Mouse (Mus musculus): ENCODE results near the gene Gdf9.

Gene Gdf9

DNA sequence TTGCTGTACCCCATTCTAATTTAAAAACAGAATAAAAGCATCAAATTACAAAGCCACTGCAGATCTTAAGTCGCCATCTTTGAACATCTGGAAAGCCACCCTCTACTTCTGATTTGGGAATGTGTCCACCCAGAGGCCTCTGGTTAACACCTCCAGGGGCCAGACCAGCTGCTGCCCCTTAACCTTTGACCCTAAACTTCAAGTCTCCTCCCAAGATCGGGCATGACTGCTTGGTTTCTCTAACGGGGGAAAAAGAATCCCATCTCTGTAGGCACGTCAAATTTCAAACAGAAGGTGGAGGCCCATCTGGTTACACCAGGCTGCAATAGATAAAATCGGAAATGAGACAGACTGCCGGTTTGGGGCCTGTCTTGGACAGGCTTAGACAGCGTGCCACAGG is 47.0 kb downstream of the Gdf9 start:
- in situ Hi-C loops (cut with MboI, MseI): no loop called here

DNA sequence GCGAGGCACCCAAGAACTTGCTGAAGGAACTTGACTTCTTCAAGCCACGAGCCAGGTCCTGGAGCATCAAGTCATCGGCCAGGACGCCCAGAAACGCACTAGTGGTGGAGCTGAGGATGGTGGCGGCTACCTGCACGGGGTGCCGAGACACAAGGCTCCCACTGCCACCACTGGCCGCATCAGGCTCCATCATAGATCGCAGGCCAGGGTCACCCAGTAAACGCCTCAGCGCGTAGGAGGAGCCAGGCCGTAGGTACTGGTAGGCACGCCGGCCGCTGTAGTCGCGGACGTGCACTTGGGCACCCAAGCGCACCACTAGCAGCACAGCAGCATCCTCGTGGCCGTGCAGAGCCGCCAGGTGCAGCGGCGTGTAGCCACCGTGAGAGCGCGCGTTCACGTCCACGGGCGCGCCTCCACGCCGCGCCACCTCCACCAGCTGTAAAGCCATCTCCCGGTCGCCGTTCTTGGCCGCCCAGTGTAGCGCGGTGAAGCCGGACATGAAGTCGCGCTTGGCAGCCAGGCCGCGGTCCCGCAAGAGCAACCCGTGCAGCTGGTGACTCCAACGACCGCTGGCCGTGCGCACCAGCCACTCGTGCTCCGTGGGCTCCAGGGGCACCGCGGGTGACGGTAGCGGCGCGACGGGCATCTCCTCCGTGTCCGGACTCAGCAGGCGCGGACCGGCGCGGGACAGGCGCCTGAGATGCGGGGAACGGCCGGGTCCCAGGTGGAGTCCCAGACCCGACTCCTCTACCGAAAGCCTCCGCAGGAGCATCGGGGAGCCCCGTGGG is 47.8 kb downstream of the Gdf9 start:
- in situ Hi-C loops (cut with MboI, MseI): no loop called here

DNA sequence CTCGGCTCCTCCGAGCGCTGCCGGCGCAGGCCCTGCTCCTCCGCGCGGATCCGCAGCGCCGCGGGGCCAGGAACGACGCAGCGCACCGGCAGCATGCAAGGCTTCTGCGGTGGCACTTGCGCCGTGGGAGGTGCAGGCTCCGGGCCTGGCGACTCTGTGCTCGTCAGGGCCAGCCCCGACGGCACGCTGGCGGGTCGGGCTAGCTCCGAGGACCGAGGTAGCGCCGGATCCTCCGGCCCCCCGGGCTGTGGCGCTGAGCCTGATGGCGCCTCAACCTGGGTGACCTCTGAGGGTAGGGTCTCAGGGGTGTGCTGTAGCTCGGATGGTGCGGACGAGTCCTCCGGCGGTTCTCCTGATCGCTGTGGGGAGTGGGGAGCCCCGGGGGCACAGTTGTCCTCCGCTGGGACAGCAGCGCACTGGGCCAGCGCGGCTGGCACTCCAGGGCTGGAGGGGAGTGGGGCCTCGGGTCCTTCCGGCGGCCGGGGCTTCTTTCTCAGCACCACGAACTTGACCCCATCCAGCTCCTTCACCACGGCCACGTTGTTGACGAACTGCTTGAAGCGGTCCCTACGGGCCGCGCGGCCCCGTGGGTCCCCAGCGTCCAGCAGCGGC is 48.5 kb downstream of the Gdf9 start:
- in situ Hi-C loops (cut with MboI, MseI): no loop called here

DNA sequence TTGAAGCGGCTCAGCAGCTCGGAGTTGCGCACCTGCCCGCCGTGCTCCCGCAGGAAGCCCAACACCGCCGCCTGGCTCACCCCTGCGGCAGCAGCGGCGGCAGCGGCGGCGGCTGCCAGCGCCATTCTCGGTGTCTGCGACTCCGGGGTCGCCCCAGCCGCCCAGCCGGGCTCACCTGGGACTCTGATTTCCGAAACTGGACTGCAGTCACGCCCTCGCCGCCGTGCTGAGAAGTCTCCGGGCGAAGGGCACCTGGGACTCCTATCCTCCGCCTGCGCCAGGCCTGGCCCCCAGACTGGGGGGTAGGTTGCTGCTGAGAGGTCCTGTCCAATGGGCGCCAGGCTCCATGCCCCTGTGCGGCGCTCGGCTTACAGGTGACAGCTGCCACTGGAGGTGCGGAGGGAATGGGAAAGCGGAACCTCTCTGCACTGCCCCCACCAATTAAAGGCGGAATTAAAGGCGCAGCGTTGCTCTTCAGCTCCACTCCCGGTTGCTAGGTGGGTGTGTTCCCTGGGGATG is 49.0 kb downstream of the Gdf9 start, which contains the start of the genes Gm9945 and Sowaha:
Gene Gm9945, plus strand, starts transcription at position 384 of the 519 bp plus-strand sequence.
Gene Sowaha, minus strand, starts transcription at position 492 of the 519 bp plus-strand sequence.
- in situ Hi-C loops (cut with MboI, MseI): no loop called here

DNA sequence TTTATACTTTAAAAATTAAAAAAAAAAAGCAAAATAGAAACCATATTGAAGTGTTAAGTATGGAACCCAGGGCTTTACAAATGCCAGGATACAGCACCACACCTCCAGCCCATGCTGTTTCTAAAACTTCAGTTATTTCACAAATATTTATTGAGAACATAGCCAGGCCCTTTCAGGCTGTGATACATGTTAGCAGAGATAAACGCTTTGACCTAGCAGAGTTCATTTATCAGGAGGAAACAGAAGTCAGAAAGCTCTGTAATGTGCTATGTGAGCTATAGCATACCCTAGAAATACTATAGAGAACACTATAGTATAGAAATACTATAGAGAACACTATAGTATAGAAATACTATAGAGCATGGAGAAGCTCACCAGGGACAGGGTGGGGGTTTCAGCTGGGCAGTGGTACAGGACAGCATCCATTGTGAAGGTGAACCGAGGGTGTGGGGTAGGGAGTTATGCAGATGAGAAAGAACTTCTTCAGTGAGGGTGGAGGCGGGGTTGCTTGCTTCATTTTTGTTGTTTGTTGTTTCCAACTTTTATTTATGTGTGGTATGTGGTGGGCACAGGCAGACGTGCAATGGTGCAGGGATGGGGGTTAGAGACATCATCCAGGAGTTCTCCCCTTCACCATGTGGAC is 50.4 kb downstream of the Gdf9 start:
- in situ Hi-C loops (cut with MboI, MseI): no loop called here

DNA sequence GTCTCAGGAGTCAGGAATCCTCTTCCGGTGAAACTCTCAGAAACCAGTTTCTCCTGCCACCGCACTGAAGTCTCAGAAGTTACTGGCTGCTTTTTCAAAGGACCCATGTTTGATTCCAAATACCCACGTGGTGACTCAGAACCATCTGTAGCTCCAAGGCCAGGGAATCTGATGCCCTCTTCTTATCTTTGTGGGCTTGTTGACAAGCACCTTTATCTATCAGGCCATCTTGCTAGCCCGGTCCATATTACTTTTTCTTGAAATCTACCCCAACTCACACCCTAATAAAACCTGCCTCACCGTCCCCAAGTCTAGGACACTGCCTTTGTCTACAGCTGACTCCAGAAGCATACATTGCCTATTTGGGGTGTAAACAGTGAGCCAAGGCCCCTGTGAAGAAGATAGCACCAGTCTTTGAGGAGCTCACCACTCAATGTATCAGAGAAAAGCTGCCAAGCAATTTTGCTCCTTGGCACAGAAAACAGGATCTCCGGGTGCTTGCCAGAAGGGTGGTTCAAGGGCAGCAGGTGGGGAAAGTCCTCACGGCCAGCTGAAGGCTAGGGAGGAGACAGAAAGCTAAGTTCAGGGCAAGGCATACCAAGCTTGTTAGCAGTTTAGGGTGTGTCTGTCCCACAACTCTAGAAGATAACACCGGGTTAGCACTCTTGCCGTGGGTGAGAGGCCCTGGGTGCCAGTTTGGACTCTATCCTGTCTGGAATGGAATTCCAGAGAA is 52.5 kb downstream of the Gdf9 start:
- in situ Hi-C loops (cut with MboI, MseI): no loop called here

DNA sequence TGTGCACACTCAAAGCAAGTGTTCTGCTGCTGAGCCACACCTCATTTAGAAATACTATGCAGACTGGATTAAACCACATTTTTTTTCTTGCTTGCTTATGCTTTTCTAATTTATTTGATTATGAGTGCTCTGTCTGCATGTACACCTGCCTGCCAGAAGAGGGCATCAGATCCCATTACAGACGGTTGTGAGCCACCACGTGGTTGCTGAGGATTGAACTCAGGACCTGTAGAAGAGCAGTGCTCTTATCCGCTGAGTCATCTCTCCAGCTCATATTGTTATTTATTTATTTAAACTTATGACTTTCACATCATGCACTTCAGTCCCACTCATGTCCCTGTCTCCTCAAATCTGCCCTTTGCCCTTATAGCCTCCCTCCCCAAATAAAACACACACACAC is 54.9 kb downstream of the Gdf9 start:
- in situ Hi-C loops (cut with MboI, MseI): no loop called here

DNA sequence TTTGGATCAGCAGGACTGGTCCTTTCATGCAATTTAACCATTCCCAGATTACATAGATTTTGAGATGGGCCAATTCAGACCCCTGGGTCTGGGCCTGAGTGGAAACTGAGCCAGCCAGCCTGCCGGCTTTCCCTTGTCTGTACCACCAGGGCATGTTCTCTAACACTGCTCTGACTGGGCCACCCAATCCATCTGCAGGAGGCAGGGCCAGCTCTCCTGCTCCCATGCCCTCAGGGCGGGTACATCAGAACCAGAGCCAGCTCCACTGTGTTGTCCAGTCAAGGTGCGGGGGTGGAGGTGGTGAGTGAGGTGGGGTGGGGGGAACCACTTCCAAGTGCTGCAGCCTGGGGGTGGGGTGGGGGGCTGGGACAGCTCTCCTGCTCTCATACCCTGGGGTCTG is 55.5 kb downstream of the Gdf9 start:
- in situ Hi-C loops (cut with MboI, MseI): no loop called here

DNA sequence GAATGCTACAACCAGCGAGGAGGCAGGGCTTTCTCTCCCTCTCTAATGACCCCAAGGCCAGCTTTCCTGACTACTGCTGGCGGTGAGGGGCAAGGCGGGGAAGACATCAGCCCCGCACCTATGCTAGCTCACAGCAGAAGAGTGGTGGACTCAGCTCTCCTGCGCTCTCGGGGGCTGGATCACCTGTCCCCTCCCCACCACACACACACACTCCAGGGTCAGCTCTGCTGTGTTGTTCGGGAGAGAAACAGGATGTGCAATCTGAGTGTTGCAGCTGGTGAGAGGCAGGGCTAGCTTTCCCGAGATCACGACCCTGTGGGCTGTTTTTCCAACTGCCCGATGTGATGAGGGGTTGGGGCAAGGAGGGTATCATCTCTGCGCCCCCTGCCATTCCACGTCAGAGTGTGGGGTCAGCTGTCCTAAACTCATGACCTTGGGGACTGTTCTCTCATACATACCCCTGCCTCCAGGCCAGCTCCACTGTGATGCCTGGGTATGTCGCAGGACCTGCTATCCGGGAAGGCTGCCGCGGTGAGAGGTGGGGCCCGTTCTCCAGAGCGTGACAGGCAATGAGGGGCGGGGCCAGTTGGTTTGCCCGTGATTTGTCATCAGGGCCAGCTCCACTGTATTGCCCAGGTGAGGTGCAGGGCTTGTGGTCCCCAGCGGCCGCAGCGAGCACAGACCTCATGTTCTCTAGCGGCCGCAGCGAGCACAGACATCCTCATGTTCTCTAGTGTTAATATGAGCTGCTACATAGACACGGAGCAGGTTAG is 56.2 kb downstream of the Gdf9 start:
- in situ Hi-C loops (cut with MboI, MseI): no loop called here
